Mouse (Mus musculus): ENCODE results near the gene Cnnm3.

Cnnm3 gene

DNA sequence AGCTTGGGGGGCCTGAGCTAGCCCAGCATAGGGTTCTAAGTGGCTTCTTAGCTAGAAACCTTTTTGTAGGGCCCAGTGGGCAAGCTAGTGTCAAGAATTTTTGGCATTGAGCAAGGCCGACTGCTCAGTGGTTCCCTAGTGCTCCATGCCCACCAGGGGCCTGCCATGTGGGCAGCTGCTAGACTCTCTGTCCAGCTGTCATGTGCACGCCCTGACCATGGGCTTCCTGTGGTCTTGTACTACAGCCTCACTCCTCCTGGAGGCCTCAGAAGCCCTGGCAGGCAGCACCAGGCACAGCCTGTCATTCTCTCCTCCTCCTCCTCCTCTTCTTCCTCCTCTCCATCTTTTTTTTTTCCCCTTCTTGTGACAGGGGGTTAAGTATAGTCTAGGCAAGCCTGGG is 14.4 kb upstream of the Cnnm3 start:
- DNase-seq (ENCODE audit: low spot score), result no peak

DNA sequence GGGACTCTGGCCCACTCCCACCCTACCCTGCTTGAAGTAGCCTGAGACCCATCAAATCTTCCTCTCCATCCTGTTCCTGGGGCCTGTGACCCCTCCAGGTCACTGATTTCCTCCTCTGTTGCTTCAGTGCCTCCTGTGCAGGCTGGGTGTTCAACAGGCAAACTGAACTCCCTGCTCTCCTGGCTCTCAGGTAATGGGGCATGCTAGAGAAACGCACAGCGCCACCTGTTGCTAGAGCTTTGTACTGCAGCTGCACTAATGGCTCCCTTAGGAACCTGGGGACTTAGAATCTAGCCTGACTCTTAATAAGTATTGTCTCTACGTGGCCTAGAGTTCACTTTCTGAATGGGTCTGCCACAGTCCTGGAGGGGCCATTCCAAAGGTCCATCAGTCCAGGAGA is 10.4 kb upstream of the Cnnm3 start:
- peak; percentile 84 for DNase-seq (ENCODE audit: low spot score)

DNA sequence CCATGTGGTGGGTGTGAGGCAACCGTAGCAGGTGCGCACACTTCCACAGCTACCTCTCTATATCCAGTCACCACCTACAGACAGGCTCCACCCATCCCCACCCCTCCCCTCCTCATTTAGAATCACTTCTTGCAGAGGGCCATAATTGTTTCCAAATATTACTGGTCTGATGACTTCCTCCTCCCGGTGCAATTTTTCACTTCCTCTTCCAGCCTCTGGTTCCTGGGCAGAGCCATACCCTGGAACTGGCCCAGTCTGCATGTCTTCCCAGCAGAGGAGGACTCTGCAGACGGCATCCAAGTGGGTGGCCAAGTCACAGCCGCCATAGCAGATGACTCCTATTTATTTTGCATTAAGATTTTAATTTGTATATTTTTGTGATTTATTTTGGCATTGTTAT is 3.4 kb upstream of the Cnnm3 start:
- no peak for DNase-seq (ENCODE audit: low spot score)

GRCm38 (mm10) chr1:36512089-36512965 is 660 bp downstream of the Cnnm3 start:
- peak; percentile 82 for DNase-seq (ENCODE audit: low spot score)

DNA sequence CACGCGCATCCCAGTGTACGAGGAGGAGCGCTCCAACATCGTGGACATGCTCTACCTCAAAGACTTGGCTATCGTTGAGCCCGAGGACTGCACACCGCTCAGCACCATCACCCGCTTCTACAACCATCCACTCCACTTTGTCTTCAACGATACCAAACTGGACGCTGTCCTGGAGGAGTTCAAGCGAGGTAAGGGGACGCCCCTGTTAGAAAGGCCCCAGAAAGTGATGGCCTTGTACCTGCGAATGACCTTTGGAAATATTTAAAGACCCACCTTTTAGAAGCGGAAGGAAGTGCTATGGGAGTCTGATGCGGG is 1.3 kb downstream of the Cnnm3 start:
- DNase-seq (ENCODE audit: low spot score), result no peak

DNA sequence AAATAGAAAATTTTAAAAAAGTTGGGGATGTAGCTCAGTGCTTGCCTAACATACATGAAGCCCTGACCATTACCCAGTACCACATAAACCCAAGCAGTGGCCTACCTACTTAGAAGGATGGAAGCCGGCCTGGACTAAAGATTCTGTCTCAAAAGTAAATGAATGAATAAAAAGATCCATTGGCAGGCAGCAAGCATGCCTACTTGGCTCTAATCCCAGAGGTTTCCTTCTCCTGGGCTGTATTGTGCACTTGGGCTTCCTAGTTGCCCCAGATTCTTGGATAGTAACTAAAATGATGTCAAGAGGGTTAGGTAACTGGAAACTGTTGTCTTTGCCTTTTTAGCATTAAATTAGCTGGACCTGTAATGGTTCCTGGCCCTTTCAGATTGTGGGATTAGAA is 1.6 kb downstream of the Cnnm3 start:
- peak; percentile 43 for DNase-seq (ENCODE audit: low spot score)

DNA sequence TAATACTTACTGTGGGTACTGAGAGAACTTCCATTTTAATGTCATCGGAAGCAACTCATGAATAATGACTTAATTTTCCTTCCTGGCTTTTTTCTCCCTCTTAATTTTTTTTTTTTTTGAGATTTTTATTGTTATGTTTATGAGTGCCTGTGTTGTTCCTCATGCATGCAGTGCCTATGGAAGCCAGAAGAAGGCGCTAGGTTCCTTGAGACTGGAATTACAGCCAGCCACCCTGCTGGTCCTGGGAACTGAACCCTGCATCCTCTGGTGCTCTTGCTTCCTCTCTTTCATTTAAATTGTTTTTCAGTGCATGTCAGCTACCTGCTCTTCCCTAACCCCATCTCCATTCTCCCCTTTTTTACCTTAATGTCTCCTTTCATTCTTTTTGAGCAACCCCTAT is 2.1 kb downstream of the Cnnm3 start:
- peak; percentile 51 for DNase-seq (ENCODE audit: low spot score)

DNA sequence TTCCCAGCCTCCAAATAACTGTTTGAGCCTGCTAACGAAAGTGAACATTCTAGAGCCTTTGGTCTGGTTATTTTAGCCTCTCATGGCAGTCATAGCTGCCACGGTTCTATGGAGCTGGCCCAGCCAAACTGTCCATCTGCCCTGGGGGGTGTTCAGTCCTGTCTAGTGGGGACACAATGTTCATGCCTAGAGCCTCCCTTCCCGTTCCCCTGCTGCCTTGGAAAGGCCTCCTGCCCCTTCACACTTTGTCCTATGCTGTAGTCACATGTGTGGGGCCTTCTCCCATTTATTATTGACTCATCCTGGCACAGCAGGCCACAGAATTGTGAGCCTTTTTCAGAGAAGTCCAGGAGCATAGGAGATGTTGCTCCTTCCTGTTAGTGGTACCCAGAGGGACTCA is 6.6 kb downstream of the Cnnm3 start:
- no peak for DNase-seq (ENCODE audit: low spot score)

DNA sequence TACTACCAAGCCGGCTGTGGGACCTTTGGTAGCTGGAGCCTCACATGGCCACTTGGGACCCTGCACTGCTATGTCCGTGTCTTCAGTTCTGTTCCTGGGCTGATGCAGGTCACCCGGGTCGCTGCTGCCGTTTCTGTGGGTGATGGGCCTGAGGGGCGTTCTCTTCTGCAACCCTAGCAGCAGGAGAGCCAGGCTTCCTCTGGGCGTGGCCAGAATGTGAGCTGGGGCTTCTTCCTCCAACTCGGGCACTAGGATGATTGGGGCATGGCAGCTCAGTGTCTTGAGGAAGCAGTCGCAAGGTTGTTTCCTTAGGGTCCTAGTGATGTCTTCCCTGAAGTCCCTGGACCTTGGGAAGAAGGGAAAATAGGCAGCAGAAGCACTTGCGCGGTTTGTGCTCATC is 8.0 kb downstream of the Cnnm3 start:
- DNase-seq (ENCODE audit: low spot score), result no peak

DNA sequence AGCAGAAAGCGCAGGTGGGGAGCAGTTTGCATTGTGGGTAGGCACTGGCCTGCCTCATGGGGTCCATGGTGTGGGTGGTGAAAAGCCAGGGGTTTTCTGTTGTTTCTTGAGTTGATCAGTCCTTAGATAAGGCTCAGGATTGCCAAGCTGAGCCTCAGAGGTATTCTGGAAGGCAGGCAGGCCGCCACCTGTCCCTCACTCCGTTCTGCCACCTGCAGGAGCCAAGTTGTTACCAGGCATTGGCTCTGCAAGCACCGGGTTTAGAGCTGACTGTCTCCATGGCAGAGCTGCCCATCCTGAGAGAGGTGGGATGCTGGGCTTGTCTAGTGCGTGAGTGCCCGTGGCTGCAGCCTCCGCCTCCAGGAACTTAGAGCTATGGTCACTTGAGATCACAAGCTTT is 10.5 kb downstream of the Cnnm3 start:
- no peak for DNase-seq (ENCODE audit: low spot score)

- peak; percentile 94 for DNase-seq (ENCODE audit: low spot score)
Observed at GRCm38 (mm10) chr1:36523332-36524013, 11.8 kb downstream of the Cnnm3 start.

DNA sequence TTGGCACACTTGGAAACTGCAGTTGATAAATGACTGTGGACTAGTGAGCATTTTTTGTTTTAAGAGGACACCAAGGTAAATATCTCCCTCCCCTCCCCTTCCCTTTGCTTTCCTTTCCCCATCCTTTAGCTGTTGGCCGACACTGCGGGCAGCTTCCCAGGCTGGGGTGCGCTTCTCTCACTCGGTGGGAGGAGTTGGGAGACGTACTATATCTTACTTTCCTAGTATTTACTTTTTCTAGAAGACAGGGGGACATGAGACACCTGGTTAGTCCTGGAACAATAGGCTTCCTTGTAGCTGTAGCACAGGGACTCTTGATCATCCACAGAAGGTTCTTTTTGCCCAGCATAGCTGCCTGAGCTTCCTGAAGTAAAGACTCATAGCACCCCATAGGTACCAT is 12.4 kb downstream of the Cnnm3 start:
- no peak for DNase-seq (ENCODE audit: low spot score)

DNA sequence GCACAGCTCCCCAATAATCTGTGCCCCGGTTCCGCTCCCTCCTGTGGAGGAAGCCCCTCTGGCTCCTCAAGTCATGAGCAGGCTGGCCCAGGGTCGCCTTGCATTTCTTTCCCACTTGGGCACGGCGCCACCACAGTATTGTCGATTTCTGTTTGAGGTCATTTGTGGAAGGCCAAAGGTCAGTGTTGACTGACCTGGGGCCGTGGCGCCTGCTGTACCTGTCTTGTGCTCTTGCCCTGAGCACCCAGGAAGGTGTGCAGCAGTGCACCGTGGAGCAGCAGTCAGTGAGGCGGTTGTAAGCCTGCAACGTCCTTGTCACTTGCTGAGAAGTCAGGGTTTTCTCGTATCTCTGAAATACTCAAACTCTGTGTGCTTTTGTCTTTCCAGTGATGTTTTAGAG is 14.1 kb downstream of the Cnnm3 start:
- no peak for DNase-seq (ENCODE audit: low spot score)

- DNase-seq (ENCODE audit: low spot score), result no peak
Observed at GRCm38 (mm10) chr1:36526903-36527302, 15.2 kb downstream of the Cnnm3 start.

GRCm38 (mm10) chr1:36528351-36528750 is 16.7 kb downstream of the Cnnm3 start:
- peak; percentile 69 for DNase-seq (ENCODE audit: low spot score)

GRCm38 (mm10) chr1:36529274-36529673 is 17.6 kb downstream of the Cnnm3 start:
- DNase-seq (ENCODE audit: low spot score), result no peak

DNA sequence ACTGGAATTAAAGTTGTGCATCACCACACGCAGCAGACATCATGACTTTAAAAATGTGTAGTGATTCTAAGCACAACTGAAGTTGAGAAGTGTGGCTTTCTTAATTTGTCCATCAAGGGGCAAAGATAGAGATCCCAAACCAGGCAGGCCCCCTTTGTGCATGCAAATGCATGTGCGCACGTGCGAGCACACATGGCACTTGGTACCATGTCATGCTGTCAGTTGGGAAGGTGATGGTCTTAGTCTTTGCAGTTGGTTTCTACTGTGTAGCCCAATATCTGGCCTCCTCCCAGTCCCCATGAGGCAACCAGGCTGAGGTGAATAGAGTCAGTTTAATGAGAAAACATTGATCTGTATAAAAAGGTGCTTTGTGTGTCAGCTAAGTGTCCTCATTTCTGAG is 18.2 kb downstream of the Cnnm3 start:
- no peak for DNase-seq (ENCODE audit: low spot score)

DNA sequence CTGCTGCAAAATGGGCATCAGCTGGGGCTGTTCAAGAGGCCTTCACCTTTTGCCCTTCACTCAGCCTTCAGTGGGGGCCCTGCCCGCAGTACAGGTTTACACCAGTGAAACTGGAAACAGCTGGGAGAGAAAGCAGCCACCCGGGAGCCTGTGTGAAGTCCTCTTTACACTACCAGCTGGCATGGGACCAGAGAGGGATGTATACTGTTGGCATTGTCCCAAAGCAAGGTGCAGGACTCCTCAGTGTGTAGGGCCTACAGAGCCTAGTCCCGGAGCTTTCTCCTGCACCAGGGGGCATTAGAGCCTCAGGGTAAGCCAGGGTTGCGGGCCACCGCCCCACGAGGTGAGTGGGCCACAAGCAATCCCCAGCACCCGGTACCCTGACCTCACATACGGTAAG is 18.8 kb downstream of the Cnnm3 start:
- peak; percentile 51 for DNase-seq (ENCODE audit: low spot score)

GRCm38 (mm10) chr1:36530962-36531361 is 19.3 kb downstream of the Cnnm3 start:
- DNase-seq (ENCODE audit: low spot score), result no peak

- no peak for DNase-seq (ENCODE audit: low spot score)
Observed at GRCm38 (mm10) chr1:36531461-36531860, 19.8 kb downstream of the Cnnm3 start.

- no peak for DNase-seq (ENCODE audit: low spot score)
Observed at GRCm38 (mm10) chr1:36533546-36533945, 21.9 kb downstream of the Cnnm3 start.

GRCm38 (mm10) chr1:36534595-36535058 is 23.0 kb downstream of the Cnnm3 start:
- DNase-seq (ENCODE audit: low spot score), result peak; percentile 55

Measured in MN1 (cell line).